Mouse (Mus musculus): ENCODE measurements around the gene Aph1b. TPM values are rescaled to one million over a fixed set of nuclear protein-coding genes. Genes with fewer than 3 reads are reported as not detected.
A peak's percentile ranks its signal among the peaks of the same experiment; 100 is the strongest.
"Not testable (repeated sequence)": the region's sequence is repeated elsewhere in the genome, so short reads cannot be mapped to it uniquely, and the experiment has no call there.

Gene Aph1b
- polyA plus RNA-seq (2012; rRNA removed): 1.6 and 1.9 TPM in 2 replicates

DNA sequence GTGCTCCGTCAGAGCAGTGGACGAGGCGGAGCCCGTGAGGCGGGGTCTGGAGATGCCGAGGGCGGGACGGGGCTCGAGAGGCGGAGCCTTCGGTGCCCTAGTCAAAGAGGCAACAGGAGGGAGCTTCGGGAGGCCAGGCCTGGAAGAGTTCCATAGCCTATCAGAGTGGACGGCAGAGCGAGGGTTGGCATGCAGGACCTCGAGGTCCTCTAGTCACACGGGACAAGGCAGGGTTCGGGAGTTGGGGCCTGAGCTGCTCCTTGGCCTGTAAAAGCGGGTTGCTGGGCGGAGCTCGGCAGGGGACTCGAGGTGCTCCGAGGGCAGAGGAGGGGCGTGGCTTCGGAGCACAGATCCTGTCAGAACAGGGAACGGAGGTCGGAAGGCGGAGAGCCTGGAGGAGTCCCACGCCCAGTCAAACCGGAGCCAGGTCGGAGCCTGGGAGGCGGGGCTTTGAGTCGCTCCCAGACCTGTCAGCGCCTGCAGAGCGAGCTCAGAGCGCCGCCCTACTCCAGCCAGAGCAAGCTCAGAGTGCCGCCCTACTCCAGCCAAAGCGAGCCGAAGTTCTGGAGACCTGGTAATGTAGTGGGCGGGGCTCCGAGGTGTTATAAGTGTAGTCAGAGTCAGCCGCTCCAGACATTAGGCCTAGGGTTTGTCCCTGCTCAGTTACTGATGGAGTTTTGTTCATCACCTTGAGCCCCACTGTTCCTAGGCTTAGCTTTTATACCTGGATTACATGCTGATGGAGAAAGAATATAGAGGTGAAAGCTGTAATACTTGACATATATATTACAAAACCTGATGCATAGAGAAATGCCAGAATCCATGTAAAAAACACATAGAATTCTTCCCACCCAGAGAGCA is at the start of gene Aph1b:
Aph1b (minus strand) TSS at position 27 of the 861 bp plus-strand sequence.
- Histone ChIP-seq H3K36me3 (ENCODE audit: control insufficient read depth, insufficient read depth, low read length) (no peaks in the 10 kb centered on the region), H3K27me3 (ENCODE audit: control insufficient read depth, insufficient read depth, low read length) (no peaks in the 10 kb centered on the region), H3K4me3 (ENCODE audit: control insufficient read depth, low read depth, low read length) (peak within 1 kb of the TSS; percentile 95), H3K4me1 (ENCODE audit: control insufficient read depth, insufficient read depth, low read length) (peaks cover 13% of the 10 kb centered on the region), H3K27ac (ENCODE audit: control insufficient read depth, insufficient read depth, low read depth, low read length) (peak within 1 kb of the TSS; percentile 87)
- TF ChIP-seq CTCF (IDR thresholded peaks at IDR 0.05; ENCODE audit: control insufficient read depth, insufficient read depth, insufficient replicate concordance, low read depth, low read length) (0 out of 2 replicates have a peak, but pooled peaks have one; percentile 8), POLR2A (IDR thresholded peaks at IDR 0.05; ENCODE audit: control insufficient read depth, low read depth, low read length) (peak; percentile 49; the same call in 1 of the 2 replicates)

- no peak for TF ChIP-seq CTCF (IDR thresholded peaks at IDR 0.05; ENCODE audit: control insufficient read depth, insufficient read depth, insufficient replicate concordance, low read depth, low read length)
- TF ChIP-seq POLR2A (IDR thresholded peaks at IDR 0.05; ENCODE audit: control insufficient read depth, low read depth, low read length): no peak
- H3K27ac ChIP-seq (ENCODE audit: control insufficient read depth, insufficient read depth, low read depth, low read length): peak overlapping the region; percentile 79
- H3K4me3 ChIP-seq (ENCODE audit: control insufficient read depth, low read depth, low read length): peak overlapping the region; percentile 92
These were observed 39.8 kb upstream of the Aph1b start for GRCm38 (mm10) chr9:66835097-66835480.

DNA sequence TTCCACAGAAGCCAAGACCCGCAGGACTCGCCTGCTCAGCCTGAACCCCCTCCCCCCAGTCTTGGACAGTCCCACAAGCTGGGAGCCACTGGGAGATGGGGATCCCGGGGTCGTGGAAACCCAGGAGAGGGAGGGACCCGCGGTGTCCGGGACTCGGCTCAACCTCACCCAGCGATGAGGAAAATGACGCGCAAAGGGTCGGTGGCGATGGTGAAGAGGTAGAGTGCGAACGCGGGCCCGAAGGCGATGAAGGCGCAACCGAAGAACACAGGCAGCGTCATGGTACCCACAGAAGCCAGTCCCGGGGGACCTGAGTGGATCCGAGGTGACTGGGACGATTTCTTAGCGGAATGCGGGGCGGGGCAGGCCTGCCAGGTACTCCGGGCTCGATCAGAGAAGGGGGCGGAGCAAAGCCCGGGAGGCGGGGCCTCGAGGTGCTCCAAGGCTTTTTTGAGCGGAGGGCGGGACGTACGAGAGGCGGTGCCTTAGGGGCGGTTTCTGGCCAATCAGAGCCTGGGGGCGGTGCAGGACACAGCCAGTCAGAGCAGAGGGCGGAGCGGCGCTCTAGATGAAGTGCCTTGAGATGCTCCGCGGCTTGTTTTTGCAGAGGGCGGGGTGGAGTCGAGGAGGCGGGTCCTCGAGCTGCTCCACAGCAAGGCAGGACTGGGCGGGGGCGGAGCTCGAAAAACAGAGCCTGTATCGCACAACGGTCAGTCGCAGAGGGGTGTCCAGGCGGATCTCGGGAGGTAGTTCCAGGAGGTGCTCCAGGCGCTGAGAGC is 39.2 kb upstream of the Aph1b start, which contains the start of gene Aph1c:
Aph1c (minus strand) TSS at position 409 of the 779 bp plus-strand sequence.
- Histone ChIP-seq H3K27me3 (ENCODE audit: control insufficient read depth, insufficient read depth, low read length) (no peaks in the 10 kb centered on the region), H3K36me3 (ENCODE audit: control insufficient read depth, insufficient read depth, low read length) (no peaks in the 10 kb centered on the region), H3K4me1 (ENCODE audit: control insufficient read depth, insufficient read depth, low read length) (peaks cover 8% of the 10 kb centered on the region), H3K4me3 (ENCODE audit: control insufficient read depth, low read depth, low read length) (peak within 1 kb of the TSS; percentile 92), H3K27ac (ENCODE audit: control insufficient read depth, insufficient read depth, low read depth, low read length) (peak within 1 kb of the TSS; percentile 79)
- TF ChIP-seq CTCF (IDR thresholded peaks at IDR 0.05; ENCODE audit: control insufficient read depth, insufficient read depth, insufficient replicate concordance, low read depth, low read length) (no peak), POLR2A (IDR thresholded peaks at IDR 0.05; ENCODE audit: control insufficient read depth, low read depth, low read length) (peak; percentile 57; the same call in 1 of the 2 replicates)

More at GRCm38 (mm10) chr9:66835097-66835480, 39.8 kb upstream of the Aph1b start:
- peaks cover 8% of the 10 kb centered on the region for H3K4me1 ChIP-seq (ENCODE audit: control insufficient read depth, insufficient read depth, low read length)
- no peaks in the 10 kb centered on the region for H3K36me3 ChIP-seq (ENCODE audit: control insufficient read depth, insufficient read depth, low read length)
- no peaks in the 10 kb centered on the region for H3K27me3 ChIP-seq (ENCODE audit: control insufficient read depth, insufficient read depth, low read length)

GRCm38 (mm10) chr9:66833851-66834250 is 38.6 kb upstream of the Aph1b start:
- Histone ChIP-seq H3K27me3 (ENCODE audit: control insufficient read depth, insufficient read depth, low read length) (no peaks in the 10 kb centered on the region), H3K27ac (ENCODE audit: control insufficient read depth, insufficient read depth, low read depth, low read length) (peak overlapping the region; percentile 76), H3K4me3 (ENCODE audit: control insufficient read depth, low read depth, low read length) (peak overlapping the region; percentile 92), H3K4me1 (ENCODE audit: control insufficient read depth, insufficient read depth, low read length) (peaks cover 8% of the 10 kb centered on the region), H3K36me3 (ENCODE audit: control insufficient read depth, insufficient read depth, low read length) (no peaks in the 10 kb centered on the region)
- TF ChIP-seq CTCF (IDR thresholded peaks at IDR 0.05; ENCODE audit: control insufficient read depth, insufficient read depth, insufficient replicate concordance, low read depth, low read length) (no peak), POLR2A (IDR thresholded peaks at IDR 0.05; ENCODE audit: control insufficient read depth, low read depth, low read length) (no peak)

DNA sequence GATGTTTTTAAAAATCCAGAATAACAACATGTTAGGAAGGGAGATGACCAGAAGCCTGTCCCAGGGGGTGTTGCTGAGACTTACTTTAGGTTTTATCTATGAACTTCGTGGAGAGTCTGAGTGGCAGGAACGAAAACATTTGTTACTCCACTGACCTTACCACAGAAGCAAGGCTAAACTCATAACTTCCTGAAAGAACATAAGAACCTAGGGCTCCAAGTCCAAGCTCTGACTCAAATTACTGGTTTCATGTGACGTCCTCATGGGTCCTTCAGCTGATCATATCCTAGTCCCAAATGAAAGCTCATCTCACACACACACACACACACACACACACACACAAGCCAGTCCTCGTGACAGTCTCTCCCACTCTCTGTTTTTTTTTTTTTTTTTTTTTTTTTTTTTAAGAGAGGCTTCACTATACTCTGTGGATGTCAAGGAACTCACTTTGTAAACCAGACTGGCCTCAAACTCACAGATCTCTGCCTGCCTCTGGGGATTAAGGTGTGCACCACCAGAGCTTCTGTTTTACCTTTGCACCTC is 37.1 kb upstream of the Aph1b start:
- Histone ChIP-seq H3K36me3 (ENCODE audit: control insufficient read depth, insufficient read depth, low read length) (no peaks in the 10 kb centered on the region), H3K27ac (ENCODE audit: control insufficient read depth, insufficient read depth, low read depth, low read length) (no peak overlapping the region), H3K4me3 (ENCODE audit: control insufficient read depth, low read depth, low read length) (no peak overlapping the region), H3K27me3 (ENCODE audit: control insufficient read depth, insufficient read depth, low read length) (no peaks in the 10 kb centered on the region), H3K4me1 (ENCODE audit: control insufficient read depth, insufficient read depth, low read length) (peaks cover 8% of the 10 kb centered on the region)
- no peak for TF ChIP-seq CTCF (IDR thresholded peaks at IDR 0.05; ENCODE audit: control insufficient read depth, insufficient read depth, insufficient replicate concordance, low read depth, low read length)
- TF ChIP-seq POLR2A (IDR thresholded peaks at IDR 0.05; ENCODE audit: control insufficient read depth, low read depth, low read length): no peak

- TF ChIP-seq POLR2A (IDR thresholded peaks at IDR 0.05; ENCODE audit: control insufficient read depth, low read depth, low read length) (no peak), CTCF (IDR thresholded peaks at IDR 0.05; ENCODE audit: control insufficient read depth, insufficient read depth, insufficient replicate concordance, low read depth, low read length) (no peak)
- no peak overlapping the region for H3K4me3 ChIP-seq (ENCODE audit: control insufficient read depth, low read depth, low read length)
- H3K27ac ChIP-seq (ENCODE audit: control insufficient read depth, insufficient read depth, low read depth, low read length): no peak overlapping the region
- no peaks in the 10 kb centered on the region for H3K27me3 ChIP-seq (ENCODE audit: control insufficient read depth, insufficient read depth, low read length)
- H3K36me3 ChIP-seq (ENCODE audit: control insufficient read depth, insufficient read depth, low read length): no peaks in the 10 kb centered on the region
- no peaks in the 10 kb centered on the region for H3K4me1 ChIP-seq (ENCODE audit: control insufficient read depth, insufficient read depth, low read length)
These were observed 30.7 kb upstream of the Aph1b start for GRCm38 (mm10) chr9:66825990-66826389.

DNA sequence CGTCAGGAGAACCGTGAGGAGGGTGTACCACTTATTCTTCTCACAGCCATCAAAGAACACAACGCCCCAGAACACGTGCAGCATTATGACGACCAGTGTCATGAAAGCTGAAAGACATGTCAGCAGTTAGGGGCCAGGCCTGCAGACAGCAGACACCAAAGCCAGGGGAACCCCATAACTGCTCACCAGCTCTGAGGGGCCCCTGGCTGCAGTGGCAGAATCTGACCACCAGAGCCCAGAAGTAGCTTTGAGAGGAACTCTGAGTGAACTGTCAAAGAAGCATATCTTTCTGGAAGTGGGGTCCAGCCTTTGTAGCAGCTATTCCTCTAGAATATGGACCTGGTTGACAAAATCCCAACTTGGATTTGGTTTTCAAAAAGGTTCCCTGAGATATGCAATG is 27.0 kb upstream of the Aph1b start:
- H3K27ac ChIP-seq (ENCODE audit: control insufficient read depth, insufficient read depth, low read depth, low read length); H3K36me3 ChIP-seq (ENCODE audit: control insufficient read depth, insufficient read depth, low read length); H3K4me1 ChIP-seq (ENCODE audit: control insufficient read depth, insufficient read depth, low read length); H3K4me3 ChIP-seq (ENCODE audit: control insufficient read depth, low read depth, low read length); H3K27me3 ChIP-seq (ENCODE audit: control insufficient read depth, insufficient read depth, low read length): not testable (repeated sequence)
